23 mouse cellular contexts compared by ENCODE assay signal in genomic region chr10:75854096-75854495, GRCm38 (mm10). TPM values are rescaled to one million over a fixed set of nuclear protein-coding genes. Genes with fewer than 3 reads are reported as not detected.
DNase-seq lines count a peak whose midpoint lies in the region; ATAC-seq and TF ChIP-seq lines count a peak whose summit lies in the region.
"Had no signal": no experiment of that assay in that cellular context is flagged by ENCODE, and none has a peak within 500 bp of the region (broad histone marks: within the 10 kb centered on the region; RNA-seq: fewer than 3 reads in every experiment).

No protein-coding gene starts in this region.

- peaks cover 9% of the 10 kb centered on the region; the same call in 1 of the 2 replicates for H3K4me1 ChIP-seq in embryonic facial prominence, embryonic 14.5 days (ENCODE audit: control insufficient read depth, insufficient read depth, low read length)
- H3K4me1 ChIP-seq in embryonic facial prominence, embryonic 10.5 days, result peaks cover 31% of the 10 kb centered on the region
- H3K4me1 ChIP-seq in hindbrain, embryonic 16.5 days (ENCODE audit: control insufficient read depth, insufficient read depth, low read depth, low read length), result peaks cover 12% of the 10 kb centered on the region
- peaks cover 45% of the 10 kb centered on the region for H3K4me1 ChIP-seq in hindbrain, embryonic 10.5 days (replicated peaks)
- H3K4me1 ChIP-seq in midbrain, embryonic 15.5 days, result peaks cover 26% of the 10 kb centered on the region
- H3K4me1 ChIP-seq in midbrain, embryonic 10.5 days, result peaks cover 42% of the 10 kb centered on the region
- H3K4me1 ChIP-seq in hindbrain, postnatal 0 days (ENCODE audit: insufficient read depth, low read length), result peaks cover 8% of the 10 kb centered on the region

- H3K27me3 ChIP-seq in embryonic facial prominence, embryonic 14.5 days (replicated peaks; ENCODE audit: control insufficient read depth, insufficient read depth, low read length), result no peaks in the 10 kb centered on the region
- 0 out of 2 replicates have a peak, but pooled peaks cover 6% of the 10 kb centered on the region for H3K27me3 ChIP-seq in embryonic facial prominence, embryonic 10.5 days (replicated peaks; ENCODE audit: low read depth, poor library complexity, severe bottlenecking)
- no peaks in the 10 kb centered on the region for H3K27me3 ChIP-seq in hindbrain, embryonic 16.5 days (replicated peaks; ENCODE audit: control insufficient read depth, insufficient read depth, low read length)
- H3K27me3 ChIP-seq in hindbrain, embryonic 10.5 days (ENCODE audit: insufficient read depth, poor library complexity, severe bottlenecking), result peaks cover 5% of the 10 kb centered on the region; the same call in 1 of the 2 replicates
- no peaks in the 10 kb centered on the region for H3K27me3 ChIP-seq in midbrain, embryonic 15.5 days (replicated peaks)
- peaks cover 12% of the 10 kb centered on the region for H3K27me3 ChIP-seq in midbrain, embryonic 10.5 days (ENCODE audit: low read depth, poor library complexity, severe bottlenecking)
- H3K27me3 ChIP-seq in hindbrain, postnatal 0 days (ENCODE audit: insufficient read depth, low read length), result no peaks in the 10 kb centered on the region
- H3K27me3 ChIP-seq: CH12.LX; kidney, embryonic 15.5 days had no signal

- no peak overlapping the region for H3K4me2 ChIP-seq in embryonic facial prominence, embryonic 14.5 days (ENCODE audit: low read depth, low read length)
- no peak overlapping the region for H3K4me2 ChIP-seq in hindbrain, embryonic 16.5 days (ENCODE audit: low read length)
- H3K4me2 ChIP-seq in midbrain, embryonic 15.5 days, result no peak overlapping the region
- H3K4me2 ChIP-seq in hindbrain, postnatal 0 days (ENCODE audit: low read depth, low read length), result no peak overlapping the region
- H3K4me2 ChIP-seq: kidney, embryonic 15.5 days; liver, embryonic 13.5 days had no signal

- no peaks in the 10 kb centered on the region for H3K9me3 ChIP-seq in embryonic facial prominence, embryonic 14.5 days (ENCODE audit: control insufficient read depth, low read length)
- H3K9me3 ChIP-seq in embryonic facial prominence, embryonic 10.5 days, result no peaks in the 10 kb centered on the region
- no peaks in the 10 kb centered on the region for H3K9me3 ChIP-seq in hindbrain, embryonic 16.5 days (ENCODE audit: control insufficient read depth, low read length)
- no peaks in the 10 kb centered on the region for H3K9me3 ChIP-seq in hindbrain, embryonic 10.5 days
- no peaks in the 10 kb centered on the region for H3K9me3 ChIP-seq in midbrain, embryonic 15.5 days
- H3K9me3 ChIP-seq in midbrain, embryonic 10.5 days (replicated peaks), result no peaks in the 10 kb centered on the region
- no peaks in the 10 kb centered on the region for H3K9me3 ChIP-seq in hindbrain, postnatal 0 days (ENCODE audit: low read length)
- H3K9me3 ChIP-seq: kidney, embryonic 15.5 days; limb, embryonic 10.5 days; liver, embryonic 13.5 days had no signal

- ATAC-seq in embryonic facial prominence, embryonic 14.5 days (ENCODE audit: low read depth), result peak; percentile 32; the same call in 1 of the 2 replicates
- ATAC-seq in hindbrain, embryonic 16.5 days, result 0 out of 2 replicates have a peak, but pooled peaks have one; percentile 12
- 0 out of 2 replicates have a peak, but pooled peaks have one; percentile 3 for ATAC-seq in midbrain, embryonic 15.5 days (replicated peaks)
- ATAC-seq in hindbrain, postnatal 0 days, result 0 out of 2 replicates have a peak, but pooled peaks have one; percentile 13

- no peak overlapping the region for H3K27ac ChIP-seq in embryonic facial prominence, embryonic 14.5 days (replicated peaks; ENCODE audit: low read depth, low read length)
- no peak overlapping the region for H3K27ac ChIP-seq in embryonic facial prominence, embryonic 10.5 days (replicated peaks)
- no peak overlapping the region for H3K27ac ChIP-seq in hindbrain, embryonic 16.5 days (ENCODE audit: low read depth, low read length)
- no peak overlapping the region for H3K27ac ChIP-seq in hindbrain, embryonic 10.5 days
- H3K27ac ChIP-seq in midbrain, embryonic 15.5 days, result no peak overlapping the region
- no peak overlapping the region for H3K27ac ChIP-seq in midbrain, embryonic 10.5 days (replicated peaks)
- H3K27ac ChIP-seq in hindbrain, postnatal 0 days, result no peak overlapping the region
- H3K27ac ChIP-seq: kidney, embryonic 15.5 days; limb, embryonic 10.5 days; liver, embryonic 13.5 days had no signal

- H3K36me3 ChIP-seq in embryonic facial prominence, embryonic 14.5 days (ENCODE audit: control insufficient read depth, insufficient read depth, low read length), result peaks cover 20% of the 10 kb centered on the region
- peaks cover 36% of the 10 kb centered on the region for H3K36me3 ChIP-seq in embryonic facial prominence, embryonic 10.5 days (replicated peaks)
- no peaks in the 10 kb centered on the region for H3K36me3 ChIP-seq in hindbrain, embryonic 16.5 days (ENCODE audit: control insufficient read depth, insufficient read depth, low read length)
- peaks cover 34% of the 10 kb centered on the region for H3K36me3 ChIP-seq in hindbrain, embryonic 10.5 days
- H3K36me3 ChIP-seq in midbrain, embryonic 15.5 days (replicated peaks), result no peaks in the 10 kb centered on the region
- H3K36me3 ChIP-seq in midbrain, embryonic 10.5 days, result peaks cover 35% of the 10 kb centered on the region
- peaks cover 5% of the 10 kb centered on the region for H3K36me3 ChIP-seq in hindbrain, postnatal 0 days (ENCODE audit: insufficient read depth, low read length)

- H3K9ac ChIP-seq in embryonic facial prominence, embryonic 14.5 days (ENCODE audit: low read depth, low read length), result no peak overlapping the region
- H3K9ac ChIP-seq in hindbrain, embryonic 16.5 days (ENCODE audit: low read depth, low read length), result no peak overlapping the region
- H3K9ac ChIP-seq in midbrain, embryonic 15.5 days, result no peak overlapping the region
- no peak overlapping the region for H3K9ac ChIP-seq in hindbrain, postnatal 0 days (replicated peaks; ENCODE audit: low read length)
- H3K9ac ChIP-seq: kidney, embryonic 15.5 days; liver, embryonic 13.5 days had no signal

- no peak for TF ChIP-seq CTCF in hindbrain, postnatal 0 days (IDR thresholded peaks at IDR 0.05; ENCODE audit: low read depth)

- DNase-seq in embryonic facial prominence, embryonic 14.5 days (ENCODE audit: low spot score), result no peak
- DNase-seq in embryonic facial prominence, embryonic 10.5 days (ENCODE audit: low spot score), result no peak
- no peak for DNase-seq in hindbrain, embryonic 10.5 days (ENCODE audit: low spot score)
- DNase-seq in midbrain, embryonic 10.5 days (ENCODE audit: low spot score), result no peak
- DNase-seq in hindbrain, postnatal 0 days (ENCODE audit: low spot score), result no peak
- DNase-seq in ovary, postnatal 14 days (ENCODE audit: low spot score), result no peak

- no peak overlapping the region for H3K4me3 ChIP-seq in embryonic facial prominence, embryonic 14.5 days (ENCODE audit: low read depth, low read length)
- no peak overlapping the region for H3K4me3 ChIP-seq in embryonic facial prominence, embryonic 10.5 days
- H3K4me3 ChIP-seq in hindbrain, embryonic 16.5 days (ENCODE audit: low read length), result no peak overlapping the region
- no peak overlapping the region for H3K4me3 ChIP-seq in hindbrain, embryonic 10.5 days
- no peak overlapping the region for H3K4me3 ChIP-seq in midbrain, embryonic 15.5 days
- H3K4me3 ChIP-seq in midbrain, embryonic 10.5 days, result no peak overlapping the region
- H3K4me3 ChIP-seq in hindbrain, postnatal 0 days (ENCODE audit: low read length), result no peak overlapping the region
- H3K4me3 ChIP-seq: kidney, embryonic 15.5 days; limb, embryonic 10.5 days; liver, embryonic 13.5 days had no signal

- WGBS in embryonic facial prominence, embryonic 14.5 days, result 48% methylated on average over 5 of the region's 5 CpGs
- 53% methylated on average over 5 of the region's 5 CpGs for whole genome bisulfite sequencing in embryonic facial prominence, embryonic 10.5 days
- 56% methylated on average over 5 of the region's 5 CpGs for WGBS in hindbrain, embryonic 16.5 days
- 67% methylated on average over 5 of the region's 5 CpGs for WGBS in hindbrain, embryonic 10.5 days
- 55% methylated on average over 5 of the region's 5 CpGs for WGBS in midbrain, embryonic 15.5 days
- 63% methylated on average over 5 of the region's 5 CpGs for WGBS in midbrain, embryonic 10.5 days
- WGBS in hindbrain, postnatal 0 days, result 53% methylated on average over 5 of the region's 5 CpGs

RNA-seq across cellular contexts. Expression of gene Mif, which starts 5.9 kb away (rescaled TPM):
- polyA plus RNA-seq in embryonic facial prominence, embryonic 14.5 days (2014; fragmentation: Nextera tagmentation; extraction: Ambion mirVana), result 1,291 and 1,408 TPM in 2 replicates
- polyA plus RNA-seq in embryonic facial prominence, embryonic 10.5 days (2016; fragmentation: Nextera tagmentation; extraction: Ambion mirVana), result 3,361 and 3,650 TPM in 2 replicates
- 1,592 and 1,680 TPM in 2 replicates for polyA plus RNA-seq in hindbrain, embryonic 16.5 days (2015; fragmentation: Nextera tagmentation; extraction: Ambion mirVana)
- 2,694 and 3,395 TPM in 2 replicates for polyA plus RNA-seq in hindbrain, embryonic 10.5 days (2016; fragmentation: Nextera tagmentation; extraction: Ambion mirVana)
- 1,455 and 1,508 TPM in 2 replicates for polyA plus RNA-seq in midbrain, embryonic 15.5 days (2015; fragmentation: Nextera tagmentation; extraction: Ambion mirVana)
- 2,515 and 3,289 TPM in 2 replicates for polyA plus RNA-seq in midbrain, embryonic 10.5 days (2016; fragmentation: Nextera tagmentation; extraction: Ambion mirVana)
- total RNA-seq in hindbrain, postnatal 0 days (2014; rRNA removed), result 1,072 and 1,222 TPM in 2 replicates
- polyA plus RNA-seq in hindbrain, postnatal 0 days (2015; fragmentation: Nextera tagmentation; extraction: Ambion mirVana), result 1,792 and 1,891 TPM in 2 replicates

RNA-seq across cellular contexts. Expression of gene Gstt2, which starts 16.9 kb away (rescaled TPM):
- polyA plus RNA-seq in embryonic facial prominence, embryonic 14.5 days (2014; fragmentation: Nextera tagmentation; extraction: Ambion mirVana), result 9.7 and 12.9 TPM in 2 replicates
- polyA plus RNA-seq in embryonic facial prominence, embryonic 10.5 days (2016; fragmentation: Nextera tagmentation; extraction: Ambion mirVana), result 6.8 and 8.5 TPM in 2 replicates
- polyA plus RNA-seq in hindbrain, embryonic 16.5 days (2015; fragmentation: Nextera tagmentation; extraction: Ambion mirVana), result 7.9 and 8.5 TPM in 2 replicates
- 7.9 and 8.5 TPM in 2 replicates for polyA plus RNA-seq in hindbrain, embryonic 10.5 days (2016; fragmentation: Nextera tagmentation; extraction: Ambion mirVana)
- 7.4 and 7.5 TPM in 2 replicates for polyA plus RNA-seq in midbrain, embryonic 15.5 days (2015; fragmentation: Nextera tagmentation; extraction: Ambion mirVana)
- polyA plus RNA-seq in midbrain, embryonic 10.5 days (2016; fragmentation: Nextera tagmentation; extraction: Ambion mirVana), result 7.6 and 8.3 TPM in 2 replicates
- 2.1 and 10.2 TPM in 2 replicates for total RNA-seq in hindbrain, postnatal 0 days (2014; rRNA removed)
- 9.3 and 11.1 TPM in 2 replicates for polyA plus RNA-seq in hindbrain, postnatal 0 days (2015; fragmentation: Nextera tagmentation; extraction: Ambion mirVana)

RNA-seq across cellular contexts. Expression of gene Gstt4, which starts 31.8 kb away (rescaled TPM):
- not detected in 2 replicates for polyA plus RNA-seq in embryonic facial prominence, embryonic 14.5 days (2014; fragmentation: Nextera tagmentation; extraction: Ambion mirVana)
- 0.21 TPM in 1 of 2 replicates, not detected in the other for polyA plus RNA-seq in embryonic facial prominence, embryonic 10.5 days (2016; fragmentation: Nextera tagmentation; extraction: Ambion mirVana)
- not detected in 2 replicates for polyA plus RNA-seq in hindbrain, embryonic 16.5 days (2015; fragmentation: Nextera tagmentation; extraction: Ambion mirVana)
- not detected in 2 replicates for polyA plus RNA-seq in hindbrain, embryonic 10.5 days (2016; fragmentation: Nextera tagmentation; extraction: Ambion mirVana)
- polyA plus RNA-seq in midbrain, embryonic 15.5 days (2015; fragmentation: Nextera tagmentation; extraction: Ambion mirVana), result not detected in 2 replicates
- not detected in 2 replicates for polyA plus RNA-seq in midbrain, embryonic 10.5 days (2016; fragmentation: Nextera tagmentation; extraction: Ambion mirVana)
- not detected in 2 replicates for total RNA-seq in hindbrain, postnatal 0 days (2014; rRNA removed)
- polyA plus RNA-seq in hindbrain, postnatal 0 days (2015; fragmentation: Nextera tagmentation; extraction: Ambion mirVana), result not detected in 2 replicates
- total RNA-seq: adrenal gland, adult 2 months; common myeloid progenitor, adult 5-6 weeks; gastrocnemius, postnatal 14 days; heart, adult 18-20 months; heart, postnatal 4 days; left cerebral cortex, adult 8-10 months; megakaryocyte progenitor cell, adult 5-6 weeks had no signal
- polyA plus RNA-seq: adrenal gland, adult 2 months; embryonic facial prominence, embryonic 11.5 days; heart, embryonic 14.5 days; intestine, embryonic 16.5 days; kidney, embryonic 15.5 days; limb, embryonic 10.5 days; liver, embryonic 13.5 days; neural tube, embryonic 11.5 days had no signal

RNA-seq across cellular contexts. Expression of gene Derl3, which starts 39.1 kb away (rescaled TPM):
- 1.9 and 2.1 TPM in 2 replicates for polyA plus RNA-seq in embryonic facial prominence, embryonic 14.5 days (2014; fragmentation: Nextera tagmentation; extraction: Ambion mirVana)
- polyA plus RNA-seq in embryonic facial prominence, embryonic 10.5 days (2016; fragmentation: Nextera tagmentation; extraction: Ambion mirVana), result 2.3 and 3.0 TPM in 2 replicates
- 0.64 and 1.9 TPM in 2 replicates for polyA plus RNA-seq in hindbrain, embryonic 16.5 days (2015; fragmentation: Nextera tagmentation; extraction: Ambion mirVana)
- 1.6 and 3.1 TPM in 2 replicates for polyA plus RNA-seq in hindbrain, embryonic 10.5 days (2016; fragmentation: Nextera tagmentation; extraction: Ambion mirVana)
- 2.1 and 2.8 TPM in 2 replicates for polyA plus RNA-seq in midbrain, embryonic 15.5 days (2015; fragmentation: Nextera tagmentation; extraction: Ambion mirVana)
- polyA plus RNA-seq in midbrain, embryonic 10.5 days (2016; fragmentation: Nextera tagmentation; extraction: Ambion mirVana), result 1.4 and 1.8 TPM in 2 replicates
- total RNA-seq in hindbrain, postnatal 0 days (2014; rRNA removed), result 0.79 and 1.8 TPM in 2 replicates
- polyA plus RNA-seq in hindbrain, postnatal 0 days (2015; fragmentation: Nextera tagmentation; extraction: Ambion mirVana), result 0.63 and 0.74 TPM in 2 replicates
- total RNA-seq: common myeloid progenitor, adult 5-6 weeks; gastrocnemius, postnatal 14 days had no signal

RNA-seq across cellular contexts. Expression of gene Gstt1, which starts 55.7 kb away (rescaled TPM):
- polyA plus RNA-seq in embryonic facial prominence, embryonic 14.5 days (2014; fragmentation: Nextera tagmentation; extraction: Ambion mirVana), result 16.0 and 18.4 TPM in 2 replicates
- 3.0 and 4.3 TPM in 2 replicates for polyA plus RNA-seq in embryonic facial prominence, embryonic 10.5 days (2016; fragmentation: Nextera tagmentation; extraction: Ambion mirVana)
- 18.8 and 21.9 TPM in 2 replicates for polyA plus RNA-seq in hindbrain, embryonic 16.5 days (2015; fragmentation: Nextera tagmentation; extraction: Ambion mirVana)
- polyA plus RNA-seq in hindbrain, embryonic 10.5 days (2016; fragmentation: Nextera tagmentation; extraction: Ambion mirVana), result 3.8 and 4.1 TPM in 2 replicates
- polyA plus RNA-seq in midbrain, embryonic 15.5 days (2015; fragmentation: Nextera tagmentation; extraction: Ambion mirVana), result 14.5 and 16.9 TPM in 2 replicates
- polyA plus RNA-seq in midbrain, embryonic 10.5 days (2016; fragmentation: Nextera tagmentation; extraction: Ambion mirVana), result 3.0 and 4.7 TPM in 2 replicates
- 38.1 and 39.3 TPM in 2 replicates for total RNA-seq in hindbrain, postnatal 0 days (2014; rRNA removed)
- polyA plus RNA-seq in hindbrain, postnatal 0 days (2015; fragmentation: Nextera tagmentation; extraction: Ambion mirVana), result 20.8 and 24.4 TPM in 2 replicates
